Mouse (Mus musculus) heart, embryonic 16.5 days (tissue): ENCODE measurements around the gene Rs1. TPM values are rescaled to one million over a fixed set of nuclear protein-coding genes. Genes with fewer than 3 reads are reported as not detected.

Experiments
- ATAC-seq: fragments of 200-750 bp; cut with Nextera tagmentation; replicated peaks from 2 replicates; pipeline ENCODE4 v1.8.0; 2017; ENCODE audit warnings: moderate number of reproducible peaks; ENCODE audit not compliant: insufficient read depth, low FRiP score; ENCODE audit errors: extremely low read depth
- H3K27ac ChIP-seq: fragments of 300-500 bp; sonication (generic); 2 replicates; pipeline ENCODE4 v1.5.1; 2014; ENCODE audit warnings: mild to moderate bottlenecking, low read length, control low read depth, moderate library complexity
- H3K27me3 ChIP-seq: fragments of 300-500 bp; sonication (generic); 2 replicates; pipeline ENCODE4 v1.6.1; 2014; ENCODE audit warnings: low read length, mixed read lengths; ENCODE audit not compliant: control insufficient read depth, insufficient read depth
- H3K36me3 ChIP-seq: fragments of 300-500 bp; sonication (generic); 2 replicates; pipeline ENCODE4 v1.6.1; 2014; ENCODE audit not compliant: control insufficient read depth, insufficient read depth
- H3K4me1 ChIP-seq: fragments of 300-500 bp; sonication (generic); 2 replicates; pipeline ENCODE4 v1.6.1; 2014; ENCODE audit warnings: low read length, mixed read lengths; ENCODE audit not compliant: control insufficient read depth, insufficient read depth
- H3K4me2 ChIP-seq: fragments of 300-500 bp; sonication (generic); 2 replicates; pipeline ENCODE4 v1.6.1; 2014; ENCODE audit warnings: low read depth, mild to moderate bottlenecking, control low read depth, low read length
- H3K4me3 ChIP-seq: fragments of 300-500 bp; sonication (generic); 2 replicates; pipeline ENCODE4 v1.5.1; 2014; ENCODE audit warnings: mild to moderate bottlenecking, control low read depth, low read length
- H3K9ac ChIP-seq: fragments of 300-500 bp; sonication (generic); 2 replicates; pipeline ENCODE4 v1.6.1; 2014; ENCODE audit warnings: low read length, control low read depth
- H3K9me3 ChIP-seq: fragments of 300-500 bp; sonication (generic); replicated peaks from 2 replicates; pipeline ENCODE4 v1.6.1; 2016; ENCODE audit warnings: low read length; ENCODE audit not compliant: control insufficient read depth
- WGBS: fragments of 180-500 bp; shearing (Covaris S2); extraction: QIAGEN DNeasy Blood & Tissue Kit; methylation state at CpG from one replicate; pipeline ENCODE4 v1.1.7; 2014; 5-methylcytosine and 5-hydroxymethylcytosine counted together
- polyA plus RNA-seq: library from polyadenylated mRNA; unstranded; fragments of >200 nt; fragmentation: Nextera tagmentation; extraction: Ambion mirVana; gene quantifications from 2 replicates; pipeline ENCODE4 v1.2.1, GENCODE M21; 2015

The Rs1 gene
- polyA plus RNA-seq, 1 experiment from 2014 or later, result not detected

DNA sequence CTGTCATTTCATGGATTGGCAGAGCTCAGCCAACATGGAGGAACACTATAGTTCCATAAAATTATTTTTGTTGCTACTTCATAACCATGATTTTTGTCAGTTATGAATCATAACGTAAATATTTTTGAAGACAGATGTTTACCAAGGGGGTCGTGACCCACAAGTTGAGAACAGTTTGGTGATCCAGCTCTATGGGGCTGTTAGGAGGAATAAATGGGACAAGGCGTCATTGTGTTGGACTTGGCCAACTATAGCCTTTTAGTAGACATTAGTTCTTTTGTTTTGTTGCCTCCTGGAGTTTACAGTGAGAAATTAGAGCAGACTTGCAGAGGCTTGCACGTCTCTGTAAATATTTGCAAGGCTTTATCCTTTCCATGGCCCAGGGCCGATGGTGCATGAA lies 14.5 kb downstream of the Rs1 start:
- no peak overlapping the region for H3K4me3 ChIP-seq
- 78% methylated on average over 5 of the region's 5 CpGs for WGBS
- no peaks in the 10 kb centered on the region for H3K9me3 ChIP-seq

DNA sequence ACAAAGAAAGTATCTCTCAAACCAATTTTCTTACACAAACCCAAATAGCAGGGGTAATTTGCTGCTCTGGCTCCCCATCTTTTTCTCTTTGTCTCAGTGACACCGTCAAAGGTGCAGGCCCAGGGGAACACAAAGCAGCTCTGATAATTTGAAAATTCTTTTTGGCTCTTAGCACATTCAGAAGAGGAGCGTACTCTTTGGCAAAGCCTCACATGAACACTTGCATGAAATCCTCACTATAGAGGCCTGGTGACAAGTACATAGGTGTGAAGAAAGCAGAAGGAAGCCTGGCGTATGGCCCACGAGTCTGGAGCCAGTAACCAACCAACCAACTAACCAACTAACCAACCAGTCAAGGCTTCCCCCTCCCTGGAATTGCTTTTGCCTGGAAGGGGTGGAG lies 27.1 kb downstream of the Rs1 start:
- H3K36me3 ChIP-seq, result no peaks in the 10 kb centered on the region

More for the DNA sequence above, 14.5 kb downstream of the Rs1 start:
- Histone ChIP-seq H3K4me2 (no peak overlapping the region), H3K27ac (no peak overlapping the region), H3K36me3 (no peaks in the 10 kb centered on the region), H3K27me3 (no peaks in the 10 kb centered on the region), H3K9ac (no peak overlapping the region), H3K4me1 (no peaks in the 10 kb centered on the region)
- no peak for ATAC-seq

DNA sequence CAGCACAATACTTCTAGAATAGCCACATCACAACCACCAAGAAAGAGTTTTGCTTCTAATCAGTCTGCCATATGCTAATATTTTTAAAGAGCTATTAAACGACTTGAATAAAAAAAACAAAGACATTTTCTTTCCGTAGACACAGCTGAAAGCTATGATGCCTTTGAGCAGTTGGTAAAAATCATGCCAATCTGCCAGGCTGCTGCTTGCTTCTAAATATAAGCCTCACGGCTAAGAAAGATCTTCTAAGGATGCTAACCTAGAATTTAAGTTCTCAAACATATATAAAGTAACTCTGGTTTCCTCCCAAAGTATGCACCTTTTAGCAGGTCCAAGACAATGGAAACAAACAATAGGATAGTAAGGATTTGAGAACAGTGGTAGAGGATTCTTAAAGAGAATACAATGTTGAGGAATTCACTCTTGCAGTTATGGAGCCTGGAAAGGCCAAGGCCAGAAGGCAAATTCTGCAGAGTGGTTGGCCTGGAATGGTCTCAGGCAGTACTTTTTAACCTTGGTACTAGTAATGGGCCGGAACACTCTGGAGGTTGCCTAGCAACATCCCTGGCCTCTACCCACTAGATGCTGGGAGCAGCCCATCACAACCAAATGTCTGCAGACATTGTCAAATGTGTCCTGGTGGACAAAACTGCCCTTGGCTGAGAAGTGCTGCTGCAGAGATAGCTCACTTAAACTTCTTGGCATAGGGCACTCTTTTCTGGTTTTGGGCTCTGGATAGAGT lies 36.8 kb downstream of the Rs1 start:
- H3K9ac ChIP-seq, result no peak overlapping the region
- no peak for ATAC-seq
- 0 out of 2 replicates have a peak, but pooled peaks cover 2% of the 10 kb centered on the region for H3K4me1 ChIP-seq
- H3K36me3 ChIP-seq, result no peaks in the 10 kb centered on the region; the same call in 1 of the 2 replicates
- WGBS, result 74% methylated on average over 4 of the region's 4 CpGs
- no peak overlapping the region for H3K4me2 ChIP-seq
- H3K27me3 ChIP-seq, result no peaks in the 10 kb centered on the region
- no peak overlapping the region for H3K27ac ChIP-seq
- no peak overlapping the region for H3K4me3 ChIP-seq
- no peaks in the 10 kb centered on the region for H3K9me3 ChIP-seq

More for the DNA sequence above, 27.1 kb downstream of the Rs1 start:
- Histone ChIP-seq H3K4me2 (no peak overlapping the region), H3K9ac (no peak overlapping the region), H3K4me3 (no peak overlapping the region), H3K9me3 (no peaks in the 10 kb centered on the region), H3K4me1 (no peaks in the 10 kb centered on the region), H3K27me3 (no peaks in the 10 kb centered on the region), H3K27ac (no peak overlapping the region)
- ATAC-seq, result no peak
- WGBS, result 58% methylated on average over 4 of the region's 4 CpGs

DNA sequence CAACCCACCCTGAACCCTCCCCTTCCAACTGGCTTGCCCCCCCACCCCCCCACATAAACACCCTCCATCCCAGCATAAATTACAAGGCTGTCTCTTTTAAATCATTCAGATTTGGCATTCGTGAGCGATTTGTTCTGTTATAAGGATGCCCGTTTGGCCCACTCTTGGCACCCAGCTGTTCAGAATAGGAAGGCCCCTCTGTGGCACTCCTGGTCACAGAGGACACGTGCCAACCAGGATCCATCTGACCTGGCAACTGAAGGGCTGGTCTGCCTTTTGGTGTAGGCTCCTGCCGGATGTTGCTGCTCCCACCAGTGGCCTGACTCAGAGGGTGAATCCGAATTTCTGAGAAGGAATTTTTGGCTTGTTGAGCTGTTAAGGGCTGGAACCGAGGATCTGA lies 40.4 kb downstream of the Rs1 start:
- Histone ChIP-seq H3K4me2 (no peak overlapping the region), H3K4me1 (0 out of 2 replicates have a peak, but pooled peaks cover 2% of the 10 kb centered on the region), H3K27me3 (no peaks in the 10 kb centered on the region), H3K36me3 (no peaks in the 10 kb centered on the region), H3K4me3 (no peak overlapping the region), H3K9me3 (no peaks in the 10 kb centered on the region), H3K9ac (no peak overlapping the region), H3K27ac (no peak overlapping the region)
- 84% methylated on average over 7 of the region's 7 CpGs for WGBS
- ATAC-seq, result no peak

Other genes with a start within 250 kb of the Rs1 start
- 0.16 TPM in 1 of 2 replicates, not detected in the other for gene Ppef1, start 32.2 kb upstream of the Rs1 start, polyA plus RNA-seq
- gene Gja6, start 139.0 kb downstream of the Rs1 start, polyA plus RNA-seq, result 0.14 TPM in 1 of 2 replicates, not detected in the other
- gene Cdkl5, start 226.7 kb downstream of the Rs1 start, polyA plus RNA-seq, result 1.9 and 2.2 TPM in 2 replicates